Mouse (Mus musculus): ENCODE measurements at regions not wholly inside any gene's neighbourhood (a gene's known extent, or its start where the extent isn't known, plus 50 kb on each side); places are given as distances from the start of the nearest gene placed in this dataset.

GRCm38 (mm10) chr7:40275078-40275477 lies 623.0 kb upstream of the Vstm2b start:
- H3K36me3 ChIP-seq (ENCODE audit: control insufficient read depth, insufficient read depth, low read length) = no peaks in the 10 kb centered on the region
- H3K27me3 ChIP-seq (ENCODE audit: control insufficient read depth, insufficient read depth, low read length) = no peaks in the 10 kb centered on the region
- no peak overlapping the region for H3K4me3 ChIP-seq (ENCODE audit: low read depth, low read length)
- ATAC-seq (ENCODE audit: low FRiP score) = peak; percentile 59; the same call in 1 of the 2 replicates
- H3K9ac ChIP-seq (ENCODE audit: low read depth, low read length) = no peak overlapping the region
- 44% methylated on average over 9 of the region's 9 CpGs for WGBS
- H3K9me3 ChIP-seq (ENCODE audit: control insufficient read depth, low read length) = no peaks in the 10 kb centered on the region
- no peak overlapping the region for H3K4me2 ChIP-seq (replicated peaks; ENCODE audit: low read depth, low read length)
- no peaks in the 10 kb centered on the region; the same call in 1 of the 2 replicates for H3K4me1 ChIP-seq (replicated peaks; ENCODE audit: control insufficient read depth, insufficient read depth, low read length)
- DNase-seq (ENCODE audit: low spot score) = peak; percentile 4
- 0 out of 2 replicates have a peak overlapping the region, but pooled peaks have one; percentile 30 for H3K27ac ChIP-seq (ENCODE audit: low read depth, low read length)

GRCm38 (mm10) chr7:40275658-40276057 lies 622.5 kb upstream of the Vstm2b start:
- Histone ChIP-seq H3K4me1 (replicated peaks; ENCODE audit: control insufficient read depth, insufficient read depth, low read length) (no peaks in the 10 kb centered on the region; the same call in 1 of the 2 replicates), H3K27ac (ENCODE audit: low read depth, low read length) (peak overlapping the region; percentile 30; the same call in 1 of the 2 replicates), H3K27me3 (ENCODE audit: control insufficient read depth, insufficient read depth, low read length) (no peaks in the 10 kb centered on the region), H3K9ac (ENCODE audit: low read depth, low read length) (no peak overlapping the region), H3K4me2 (replicated peaks; ENCODE audit: low read depth, low read length) (no peak overlapping the region), H3K4me3 (ENCODE audit: low read depth, low read length) (no peak overlapping the region), H3K9me3 (ENCODE audit: control insufficient read depth, low read length) (no peaks in the 10 kb centered on the region), H3K36me3 (ENCODE audit: control insufficient read depth, insufficient read depth, low read length) (no peaks in the 10 kb centered on the region)
- ATAC-seq (ENCODE audit: low FRiP score) (peak; percentile 41), DNase-seq (ENCODE audit: low spot score) (peak; percentile 24)
- WGBS = 10% methylated on average over 4 of the region's 4 CpGs

GRCm38 (mm10) chr7:40276116-40276515 lies 622.0 kb upstream of the Vstm2b start:
- 23% methylated on average over 5 of the region's 5 CpGs for WGBS

GRCm38 (mm10) chr7:40290166-40290565 lies 608.0 kb upstream of the Vstm2b start:
- Histone ChIP-seq H3K4me1 (replicated peaks; ENCODE audit: control insufficient read depth, insufficient read depth, low read length) (no peaks in the 10 kb centered on the region), H3K9me3 (ENCODE audit: control insufficient read depth, low read length) (no peaks in the 10 kb centered on the region), H3K36me3 (ENCODE audit: control insufficient read depth, insufficient read depth, low read length) (no peaks in the 10 kb centered on the region), H3K27me3 (ENCODE audit: control insufficient read depth, insufficient read depth, low read length) (no peaks in the 10 kb centered on the region), H3K4me3 (ENCODE audit: low read depth, low read length) (no peak overlapping the region), H3K4me2 (replicated peaks; ENCODE audit: low read depth, low read length) (no peak overlapping the region), H3K9ac (ENCODE audit: low read depth, low read length) (no peak overlapping the region), H3K27ac (ENCODE audit: low read depth, low read length) (no peak overlapping the region)
- DNase-seq (ENCODE audit: low spot score) = no peak
- no peak for ATAC-seq (ENCODE audit: low FRiP score)
- 86% methylated on average over 3 of the region's 3 CpGs for WGBS

More at GRCm38 (mm10) chr7:40276116-40276515, 622.0 kb upstream of the Vstm2b start:
- Histone ChIP-seq H3K27me3 (ENCODE audit: control insufficient read depth, insufficient read depth, low read length) (no peaks in the 10 kb centered on the region), H3K4me3 (ENCODE audit: low read depth, low read length) (no peak overlapping the region), H3K9ac (ENCODE audit: low read depth, low read length) (no peak overlapping the region), H3K4me2 (replicated peaks; ENCODE audit: low read depth, low read length) (no peak overlapping the region), H3K27ac (ENCODE audit: low read depth, low read length) (peak overlapping the region; percentile 4; the same call in 1 of the 2 replicates), H3K36me3 (ENCODE audit: control insufficient read depth, insufficient read depth, low read length) (no peaks in the 10 kb centered on the region), H3K4me1 (replicated peaks; ENCODE audit: control insufficient read depth, insufficient read depth, low read length) (no peaks in the 10 kb centered on the region; the same call in 1 of the 2 replicates), H3K9me3 (ENCODE audit: control insufficient read depth, low read length) (no peaks in the 10 kb centered on the region)
- peak; percentile 63 for ATAC-seq (ENCODE audit: low FRiP score)
- peak; percentile 33 for DNase-seq (ENCODE audit: low spot score)

DNA sequence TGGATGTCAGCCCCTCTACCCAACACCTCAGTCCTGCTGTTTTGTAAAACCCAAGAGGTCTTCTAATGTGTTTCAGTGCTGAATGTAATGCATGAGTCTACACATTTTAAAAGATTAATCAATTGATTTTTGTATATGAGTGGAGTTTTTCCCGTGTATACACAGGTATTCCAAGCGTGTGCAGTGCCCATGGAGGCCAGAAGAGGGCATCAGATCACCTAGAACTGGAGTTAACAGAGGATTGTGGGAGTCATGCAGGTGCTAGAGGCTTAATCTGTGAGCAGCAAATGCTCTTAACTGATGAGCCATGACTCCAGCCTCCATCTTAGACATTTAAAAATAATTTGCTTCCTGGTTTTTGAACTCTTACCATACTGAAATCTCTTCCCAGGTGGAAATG lies 587.6 kb upstream of the Vstm2b start:
- no peak overlapping the region for H3K9ac ChIP-seq (ENCODE audit: low read depth, low read length)
- H3K27me3 ChIP-seq (ENCODE audit: control insufficient read depth, insufficient read depth, low read length) = no peaks in the 10 kb centered on the region
- H3K4me2 ChIP-seq (replicated peaks; ENCODE audit: low read depth, low read length) = no peak overlapping the region
- WGBS = 34% methylated on average over 2 of the region's 2 CpGs
- no peak overlapping the region for H3K27ac ChIP-seq (ENCODE audit: low read depth, low read length)
- H3K36me3 ChIP-seq (ENCODE audit: control insufficient read depth, insufficient read depth, low read length) = no peaks in the 10 kb centered on the region
- H3K4me1 ChIP-seq (replicated peaks; ENCODE audit: control insufficient read depth, insufficient read depth, low read length) = no peaks in the 10 kb centered on the region
- peak; percentile 46 for DNase-seq (ENCODE audit: low spot score)
- ATAC-seq (ENCODE audit: low FRiP score) = no peak
- no peaks in the 10 kb centered on the region for H3K9me3 ChIP-seq (ENCODE audit: control insufficient read depth, low read length)
- H3K4me3 ChIP-seq (ENCODE audit: low read depth, low read length) = no peak overlapping the region

GRCm38 (mm10) chr7:40321171-40321570 lies 577.0 kb upstream of the Vstm2b start:
- Histone ChIP-seq H3K9me3 (ENCODE audit: control insufficient read depth, low read length) (no peaks in the 10 kb centered on the region), H3K4me3 (ENCODE audit: low read depth, low read length) (no peak overlapping the region), H3K27ac (ENCODE audit: low read depth, low read length) (no peak overlapping the region), H3K4me1 (replicated peaks; ENCODE audit: control insufficient read depth, insufficient read depth, low read length) (no peaks in the 10 kb centered on the region), H3K27me3 (ENCODE audit: control insufficient read depth, insufficient read depth, low read length) (no peaks in the 10 kb centered on the region), H3K4me2 (replicated peaks; ENCODE audit: low read depth, low read length) (no peak overlapping the region), H3K36me3 (ENCODE audit: control insufficient read depth, insufficient read depth, low read length) (no peaks in the 10 kb centered on the region), H3K9ac (ENCODE audit: low read depth, low read length) (no peak overlapping the region)
- DNase-seq (ENCODE audit: low spot score) = no peak
- no peak for ATAC-seq (ENCODE audit: low FRiP score)
- 88% methylated on average over 1 of the region's 1 CpGs for WGBS

GRCm38 (mm10) chr7:40325188-40325705 lies 572.9 kb upstream of the Vstm2b start:
- ATAC-seq (ENCODE audit: low FRiP score) = no peak
- 87% methylated on average over 3 of the region's 3 CpGs for WGBS
- no peaks in the 10 kb centered on the region for H3K4me1 ChIP-seq (replicated peaks; ENCODE audit: control insufficient read depth, insufficient read depth, low read length)

DNA sequence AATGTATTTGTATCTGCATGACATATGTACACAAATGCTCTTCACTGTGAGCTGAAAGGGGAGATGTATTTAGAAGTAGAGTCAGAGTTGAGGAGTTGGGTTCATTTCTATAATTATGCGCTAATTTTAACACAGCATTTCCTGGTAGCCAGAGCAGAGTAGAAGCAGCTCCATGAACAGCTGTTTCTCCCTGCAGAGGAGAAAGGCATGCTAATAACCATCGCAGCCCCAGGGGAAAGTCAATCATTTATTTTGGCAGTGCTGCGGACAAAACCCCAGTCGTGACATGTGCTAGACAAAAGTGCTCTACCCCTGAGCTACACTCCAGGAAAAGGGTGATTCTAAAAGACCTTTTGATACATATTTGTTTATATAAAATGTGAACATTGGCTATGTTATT lies 565.7 kb upstream of the Vstm2b start:
- no peaks in the 10 kb centered on the region for H3K9me3 ChIP-seq (ENCODE audit: control insufficient read depth, low read length)
- no peak overlapping the region for H3K4me3 ChIP-seq (ENCODE audit: low read depth, low read length)
- DNase-seq (ENCODE audit: low spot score) (peak; percentile 59), ATAC-seq (ENCODE audit: low FRiP score) (peak; percentile 81)
- H3K36me3 ChIP-seq (ENCODE audit: control insufficient read depth, insufficient read depth, low read length) = no peaks in the 10 kb centered on the region
- H3K4me2 ChIP-seq (replicated peaks; ENCODE audit: low read depth, low read length) = no peak overlapping the region
- no peaks in the 10 kb centered on the region for H3K4me1 ChIP-seq (replicated peaks; ENCODE audit: control insufficient read depth, insufficient read depth, low read length)
- H3K9ac ChIP-seq (ENCODE audit: low read depth, low read length) = no peak overlapping the region
- WGBS = 36% methylated on average over 4 of the region's 4 CpGs
- H3K27ac ChIP-seq (ENCODE audit: low read depth, low read length) = no peak overlapping the region
- H3K27me3 ChIP-seq (ENCODE audit: control insufficient read depth, insufficient read depth, low read length) = no peaks in the 10 kb centered on the region

More at GRCm38 (mm10) chr7:40325188-40325705, 572.9 kb upstream of the Vstm2b start:
- Histone ChIP-seq H3K4me3 (ENCODE audit: low read depth, low read length) (no peak overlapping the region), H3K36me3 (ENCODE audit: control insufficient read depth, insufficient read depth, low read length) (no peaks in the 10 kb centered on the region), H3K9me3 (ENCODE audit: control insufficient read depth, low read length) (no peaks in the 10 kb centered on the region), H3K9ac (ENCODE audit: low read depth, low read length) (no peak overlapping the region), H3K4me2 (replicated peaks; ENCODE audit: low read depth, low read length) (no peak overlapping the region), H3K27ac (ENCODE audit: low read depth, low read length) (no peak overlapping the region), H3K27me3 (ENCODE audit: control insufficient read depth, insufficient read depth, low read length) (no peaks in the 10 kb centered on the region)
- no peak for DNase-seq (ENCODE audit: low spot score)

DNA sequence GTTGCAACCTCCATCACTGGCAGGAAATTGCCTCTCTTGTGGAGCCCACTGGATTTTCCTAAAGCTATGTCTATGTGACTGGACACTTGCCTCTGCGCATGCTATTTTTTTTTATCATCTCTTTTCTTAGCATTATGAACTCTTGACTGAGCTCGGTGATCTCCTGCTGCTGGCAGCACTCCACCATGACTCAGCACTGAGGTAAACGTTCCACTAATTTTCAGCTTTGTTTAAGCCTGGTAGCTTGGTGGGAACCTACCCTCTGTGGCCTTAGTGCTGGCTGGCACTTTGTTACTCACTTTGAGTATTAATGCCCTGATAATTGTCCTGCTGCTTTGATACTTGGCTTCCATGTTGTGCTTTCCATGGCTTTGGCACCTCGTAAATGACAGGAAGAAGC lies 545.8 kb upstream of the Vstm2b start:
- no peak overlapping the region for H3K9ac ChIP-seq (ENCODE audit: low read depth, low read length)
- no peak overlapping the region for H3K27ac ChIP-seq (ENCODE audit: low read depth, low read length)
- 67% methylated on average over 4 of the region's 4 CpGs for WGBS
- no peaks in the 10 kb centered on the region for H3K9me3 ChIP-seq (ENCODE audit: control insufficient read depth, low read length)
- ATAC-seq (ENCODE audit: low FRiP score) (no peak), DNase-seq (ENCODE audit: low spot score) (no peak)
- H3K36me3 ChIP-seq (ENCODE audit: control insufficient read depth, insufficient read depth, low read length) = no peaks in the 10 kb centered on the region
- H3K4me1 ChIP-seq (replicated peaks; ENCODE audit: control insufficient read depth, insufficient read depth, low read length) = no peaks in the 10 kb centered on the region
- no peak overlapping the region for H3K4me3 ChIP-seq (ENCODE audit: low read depth, low read length)
- H3K4me2 ChIP-seq (replicated peaks; ENCODE audit: low read depth, low read length) = no peak overlapping the region
- H3K27me3 ChIP-seq (ENCODE audit: control insufficient read depth, insufficient read depth, low read length) = no peaks in the 10 kb centered on the region

All from hindbrain, embryonic 11.5 days (tissue).